ENCODE assay signal across 25 mouse cellular contexts in genomic region chr9:14288500-14288899, GRCm38 (mm10).
"Had no signal": no experiment of that assay in that cellular context is flagged by ENCODE, and none has a peak within 500 bp of the region (broad histone marks: within the 10 kb centered on the region; RNA-seq: fewer than 3 reads in every experiment).

No protein-coding gene starts in this region.

- H3K27ac ChIP-seq: gastrocnemius, adult 2 months; heart, embryonic 10.5 days; hindbrain, embryonic 10.5 days; hindbrain, embryonic 12.5 days; hindbrain, embryonic 15.5 days; intestine, embryonic 15.5 days; limb, embryonic 10.5 days; limb, embryonic 12.5 days; liver, embryonic 13.5 days; liver, embryonic 15.5 days had no signal

- H3K4me3 ChIP-seq: gastrocnemius, adult 2 months; heart, embryonic 10.5 days; heart, embryonic 12.5 days; hindbrain, embryonic 10.5 days; hindbrain, embryonic 12.5 days; hindbrain, embryonic 15.5 days; intestine, embryonic 15.5 days; limb, embryonic 10.5 days; limb, embryonic 12.5 days; liver, embryonic 13.5 days; liver, embryonic 15.5 days had no signal

- ATAC-seq: inflammation-experienced regulatory T-cells, adult 6 months; intestine, embryonic 15.5 days; intestine, postnatal 0 days had no signal

- DNase-seq: gastrocnemius, adult 2 months; gastrocnemius, postnatal 10 days; gastrocnemius, postnatal 25 days; heart, adult 18-20 months; heart, postnatal 10 days; heart, postnatal 4 days; kidney, adult 18-20 months; kidney, adult 8-10 months; kidney, postnatal 10 days; kidney, postnatal 25 days; kidney, postnatal 4 days; layer of hippocampus, adult 9-11 months; liver; liver, embryonic 13.5 days had no signal
